Mouse (Mus musculus) forebrain, embryonic 13.5 days (tissue): ENCODE data around the gene Prpf8. TPM values are rescaled to one million over a fixed set of nuclear protein-coding genes. Genes with fewer than 3 reads are reported as not detected.
"Not testable (repeated sequence)": the region's sequence is repeated elsewhere in the genome, so short reads cannot be mapped to it uniquely, and the experiment has no call there.

ENCODE experiments used
- ATAC-seq: fragments of 200-750 bp; cut with Nextera tagmentation; 2 replicates; pipeline ENCODE4 v1.8.0; 2017
- H3K27ac ChIP-seq: fragments of 300-500 bp; sonication (generic); 2 replicates; pipeline ENCODE4 v1.5.1; 2015; ENCODE audit warnings: inconsistent platforms, mild to moderate bottlenecking, moderate library complexity
- H3K27me3 ChIP-seq: fragments of 300-500 bp; sonication (generic); 2 replicates; pipeline ENCODE4 v1.6.1; 2015; ENCODE audit warnings: mild to moderate bottlenecking, inconsistent platforms
- H3K36me3 ChIP-seq: fragments of 300-500 bp; sonication (generic); 2 replicates; pipeline ENCODE4 v1.6.1; 2015; ENCODE audit warnings: mild to moderate bottlenecking, inconsistent platforms; ENCODE audit not compliant: poor library complexity, severe bottlenecking
- H3K4me1 ChIP-seq: fragments of 300-500 bp; sonication (generic); 2 replicates; pipeline ENCODE4 v1.6.1; 2015; ENCODE audit warnings: inconsistent platforms
- H3K4me2 ChIP-seq: fragments of 300-500 bp; sonication (generic); 2 replicates; pipeline ENCODE4 v1.6.1; 2015; ENCODE audit warnings: inconsistent platforms, mild to moderate bottlenecking, moderate library complexity
- H3K4me3 ChIP-seq: fragments of 300-500 bp; sonication (generic); 2 replicates; pipeline ENCODE4 v1.5.1; 2015; ENCODE audit warnings: mild to moderate bottlenecking, inconsistent platforms
- H3K9ac ChIP-seq: fragments of 300-500 bp; sonication (generic); 2 replicates; pipeline ENCODE4 v1.6.1; 2015; ENCODE audit warnings: mild to moderate bottlenecking, inconsistent platforms
- H3K9me3 ChIP-seq: fragments of 300-500 bp; sonication (generic); replicated peaks from 2 replicates; pipeline ENCODE4 v1.6.1; 2016; ENCODE audit warnings: inconsistent platforms
- WGBS: fragments of 180-500 bp; shearing (Covaris S2); methylation state at CpG from one replicate; pipeline ENCODE4 v1.1.7; 2015; 5-methylcytosine and 5-hydroxymethylcytosine counted together
- microRNA counts: library from miRNA; unstranded; fragments of <30 nt; microRNA quantifications from one replicate; lab custom pipeline; 2016
- microRNA-seq: library from miRNA; unstranded; fragments of <30 nt; microRNA quantifications from one replicate; pipeline ENCODE4, GENCODE M21; 2016
- polyA plus RNA-seq: library from polyadenylated mRNA; unstranded; fragments of >200 nt; fragmentation: Nextera tagmentation; extraction: Ambion mirVana; gene quantifications from 2 replicates; pipeline ENCODE4 v1.2.1, GENCODE M21; 2015

The Prpf8 gene
- polyA plus RNA-seq, 1 experiment from 2014 or later = 56.3 TPM

DNA sequence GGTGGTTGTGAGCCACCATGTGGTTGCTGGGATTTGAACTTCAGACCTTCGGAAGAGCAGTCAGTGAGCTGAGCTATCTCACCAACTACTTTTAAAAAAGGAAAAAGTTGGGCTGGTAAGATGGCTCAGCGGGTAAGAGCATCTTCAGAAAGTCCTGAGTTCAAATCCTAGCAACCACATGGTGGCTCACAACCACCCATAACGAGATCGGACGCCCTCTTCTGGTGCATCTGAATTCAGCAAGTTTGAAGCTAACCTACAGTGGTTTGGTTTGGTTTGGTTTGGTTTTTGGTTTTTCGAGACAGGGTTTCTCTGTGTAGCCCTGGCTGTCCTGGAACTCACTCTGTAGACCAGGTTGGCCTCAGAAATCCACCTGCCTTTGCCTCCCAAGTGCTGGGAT, 69.4 kb downstream of the Prpf8 start:
- not testable (repeated sequence) for H3K4me2 ChIP-seq, H3K4me3 ChIP-seq, H3K27ac ChIP-seq, H3K9ac ChIP-seq, H3K27me3 ChIP-seq, ATAC-seq, H3K9me3 ChIP-seq
- Histone ChIP-seq H3K36me3 (peaks cover 12% of the 10 kb centered on the region; the same call in 1 of the 2 replicates), H3K4me1 (peaks cover 13% of the 10 kb centered on the region; the same call in 1 of the 2 replicates)
- whole genome bisulfite sequencing = 92% methylated on average over 6 of the region's 6 CpGs

- peaks cover 20% of the 10 kb centered on the region; the same call in 1 of the 2 replicates for H3K36me3 ChIP-seq
- no peak overlapping the region for H3K9ac ChIP-seq
- 0 out of 2 replicates have a peak, but pooled peaks cover 3% of the 10 kb centered on the region for H3K9me3 ChIP-seq
- no peak overlapping the region for H3K4me3 ChIP-seq
- H3K27ac ChIP-seq = no peak overlapping the region
- 80% methylated on average over 6 of the region's 6 CpGs for WGBS
- H3K27me3 ChIP-seq = no peaks in the 10 kb centered on the region
- peaks cover 3% of the 10 kb centered on the region; the same call in 1 of the 2 replicates for H3K4me1 ChIP-seq
- ATAC-seq = no peak
- H3K4me2 ChIP-seq = no peak overlapping the region
Observed at GRCm38 (mm10) chr11:75557142-75557541, 70.5 kb downstream of the Prpf8 start.

GRCm38 (mm10) chr11:75558101-75558500, 71.5 kb downstream of the Prpf8 start:
- no peaks in the 10 kb centered on the region for H3K27me3 ChIP-seq
- H3K9me3 ChIP-seq = 0 out of 2 replicates have a peak, but pooled peaks cover 3% of the 10 kb centered on the region
- WGBS = 91% methylated on average over 1 of the region's 1 CpGs
- no peak overlapping the region for H3K4me2 ChIP-seq
- ATAC-seq = no peak
- no peak overlapping the region for H3K27ac ChIP-seq
- H3K36me3 ChIP-seq = peaks cover 27% of the 10 kb centered on the region
- no peaks in the 10 kb centered on the region for H3K4me1 ChIP-seq
- no peak overlapping the region for H3K9ac ChIP-seq
- H3K4me3 ChIP-seq = no peak overlapping the region

MicroRNAs encoded within 50 kb of the gene (microRNA counts, 519-probe panel; counts per million panel counts)
- microRNA mmu-miR-22 (lab: Ali Mortazavi, UCI) = 4,984 counts per million, percentile 89 among the panel's probes with 10 or more counts

Small RNA genes within 50 kb of the gene (microRNA-seq; reads per million reads assigned to microRNA genes)
- gene Mir22 (2,122 reads per million, percentile 84 among the genes with 10 or more reads in this experiment), gene Mir3971 (not detected)

Other genes with a start within 250 kb of the Prpf8 start
- 99.6 and 110 TPM in 2 replicates for gene Rpa1, start 138.5 kb upstream of the Prpf8 start, polyA plus RNA-seq
- 17.7 and 17.8 TPM in 2 replicates for gene Smyd4, start 138.4 kb upstream of the Prpf8 start, polyA plus RNA-seq
- 15.5 and 19.0 TPM in 2 replicates for gene Serpinf1, start 64.1 kb upstream of the Prpf8 start, polyA plus RNA-seq
- 0.42 TPM in 1 of 2 replicates, not detected in the other for gene Serpinf2, start 47.2 kb upstream of the Prpf8 start, polyA plus RNA-seq
- 5.0 and 5.6 TPM in 2 replicates for gene Wdr81, start 32.1 kb upstream of the Prpf8 start, polyA plus RNA-seq
- 1.4 and 1.9 TPM in 2 replicates for gene Tlcd2, start 25.1 kb upstream of the Prpf8 start, polyA plus RNA-seq
- 0.40 and 0.47 TPM in 2 replicates for gene Rilp, start 23.3 kb downstream of the Prpf8 start, polyA plus RNA-seq
- gene Scarf1, start 26.7 kb downstream of the Prpf8 start, polyA plus RNA-seq = 3.3 TPM in 2 replicates
- 11.3 and 11.7 TPM in 2 replicates for gene Slc43a2, start 44.9 kb downstream of the Prpf8 start, polyA plus RNA-seq
- 70.0 and 70.8 TPM in 2 replicates for gene Pitpna, start 101.3 kb downstream of the Prpf8 start, polyA plus RNA-seq
- gene Inpp5k, start 144.2 kb downstream of the Prpf8 start, polyA plus RNA-seq = 32.7 and 33.8 TPM in 2 replicates
- gene Myo1c, start 163.7 kb downstream of the Prpf8 start, polyA plus RNA-seq = 6.1 and 6.9 TPM in 2 replicates
- gene Crk, start 192.4 kb downstream of the Prpf8 start, polyA plus RNA-seq = 124 and 133 TPM in 2 replicates
- gene Ywhae, start 246.1 kb downstream of the Prpf8 start, polyA plus RNA-seq = 1,451 and 1,470 TPM in 2 replicates